Mouse (Mus musculus): ENCODE data around the gene Nat10. TPM values are rescaled to one million over a fixed set of nuclear protein-coding genes. Genes with fewer than 3 reads are reported as not detected.

Nat10 gene
- polyA plus RNA-seq, 1 experiment, result 35.5 TPM

GRCm38 (mm10) chr2:103713831-103714230, 47.2 kb downstream of the Nat10 start:
- H3K4me3 ChIP-seq (ENCODE audit: extremely low read depth, insufficient read depth, insufficient read length), result no peak overlapping the region
- H3K27ac ChIP-seq (ENCODE audit: insufficient read depth, low read length), result no peak overlapping the region
- H3K4me1 ChIP-seq (ENCODE audit: control insufficient read depth, insufficient read depth, insufficient read length), result no peaks in the 10 kb centered on the region
- 94% methylated on average over 7 of the region's 7 CpGs for WGBS
- H3K27me3 ChIP-seq (ENCODE audit: control insufficient read depth, insufficient read depth, low read length), result no peaks in the 10 kb centered on the region
- TF ChIP-seq POLR2A (IDR thresholded peaks at IDR 0.05; ENCODE audit: low read depth, low read length), result no peak
- no peak for TF ChIP-seq CTCF (IDR thresholded peaks at IDR 0.05; ENCODE audit: extremely low read depth, insufficient read depth, insufficient read length, insufficient replicate concordance)
- no peak for DNase-seq (ENCODE audit: low read depth in 1 of 2, low spot score in 2 of 2)
- peaks cover 8% of the 10 kb centered on the region; the same call in 1 of the 2 replicates for H3K36me3 ChIP-seq (ENCODE audit: control insufficient read depth, insufficient read depth, low read length)

GRCm38 (mm10) chr2:103710849-103711248, 50.2 kb downstream of the Nat10 start:
- no peak for DNase-seq (ENCODE audit: low read depth in 1 of 2, low spot score in 2 of 2)
- no peak overlapping the region for H3K27ac ChIP-seq (ENCODE audit: insufficient read depth, low read length)
- WGBS, result 92% methylated on average over 7 of the region's 7 CpGs

GRCm38 (mm10) chr2:103707056-103707776, 53.9 kb downstream of the Nat10 start:
- no peaks in the 10 kb centered on the region for H3K4me1 ChIP-seq (ENCODE audit: control insufficient read depth, insufficient read depth, insufficient read length)
- DNase-seq (ENCODE audit: low read depth in 1 of 2, low spot score in 2 of 2), result no peak
- TF ChIP-seq POLR2A (IDR thresholded peaks at IDR 0.05; ENCODE audit: low read depth, low read length) (no peak), CTCF (IDR thresholded peaks at IDR 0.05; ENCODE audit: extremely low read depth, insufficient read depth, insufficient read length, insufficient replicate concordance) (no peak)
- H3K36me3 ChIP-seq (ENCODE audit: control insufficient read depth, insufficient read depth, low read length), result peaks cover 8% of the 10 kb centered on the region; the same call in 1 of the 2 replicates
- WGBS, result 54% methylated on average over 6 of the region's 6 CpGs
- no peak overlapping the region for H3K27ac ChIP-seq (ENCODE audit: insufficient read depth, low read length)
- H3K27me3 ChIP-seq (ENCODE audit: control insufficient read depth, insufficient read depth, low read length), result no peaks in the 10 kb centered on the region
- H3K4me3 ChIP-seq (ENCODE audit: extremely low read depth, insufficient read depth, insufficient read length), result no peak overlapping the region

More at GRCm38 (mm10) chr2:103710849-103711248, 50.2 kb downstream of the Nat10 start:
- Histone ChIP-seq H3K4me3 (ENCODE audit: extremely low read depth, insufficient read depth, insufficient read length) (no peak overlapping the region), H3K36me3 (ENCODE audit: control insufficient read depth, insufficient read depth, low read length) (peaks cover 8% of the 10 kb centered on the region; the same call in 1 of the 2 replicates), H3K27me3 (ENCODE audit: control insufficient read depth, insufficient read depth, low read length) (no peaks in the 10 kb centered on the region), H3K4me1 (ENCODE audit: control insufficient read depth, insufficient read depth, insufficient read length) (no peaks in the 10 kb centered on the region)
- TF ChIP-seq POLR2A (IDR thresholded peaks at IDR 0.05; ENCODE audit: low read depth, low read length) (no peak), CTCF (IDR thresholded peaks at IDR 0.05; ENCODE audit: extremely low read depth, insufficient read depth, insufficient read length, insufficient replicate concordance) (no peak)

GRCm38 (mm10) chr2:103706226-103706625, 54.8 kb downstream of the Nat10 start:
- Histone ChIP-seq H3K4me3 (ENCODE audit: extremely low read depth, insufficient read depth, insufficient read length) (no peak overlapping the region), H3K36me3 (ENCODE audit: control insufficient read depth, insufficient read depth, low read length) (peaks cover 8% of the 10 kb centered on the region; the same call in 1 of the 2 replicates), H3K27me3 (ENCODE audit: control insufficient read depth, insufficient read depth, low read length) (no peaks in the 10 kb centered on the region), H3K27ac (ENCODE audit: insufficient read depth, low read length) (no peak overlapping the region), H3K4me1 (ENCODE audit: control insufficient read depth, insufficient read depth, insufficient read length) (no peaks in the 10 kb centered on the region)
- no peak for DNase-seq (ENCODE audit: low read depth in 1 of 2, low spot score in 2 of 2)
- TF ChIP-seq POLR2A (IDR thresholded peaks at IDR 0.05; ENCODE audit: low read depth, low read length) (no peak), CTCF (IDR thresholded peaks at IDR 0.05; ENCODE audit: extremely low read depth, insufficient read depth, insufficient read length, insufficient replicate concordance) (no peak)
- WGBS, result 45% methylated on average over 11 of the region's 11 CpGs

GRCm38 (mm10) chr2:103705826-103706225, 55.2 kb downstream of the Nat10 start:
- TF ChIP-seq POLR2A (IDR thresholded peaks at IDR 0.05; ENCODE audit: low read depth, low read length) (no peak), CTCF (IDR thresholded peaks at IDR 0.05; ENCODE audit: extremely low read depth, insufficient read depth, insufficient read length, insufficient replicate concordance) (no peak)
- no peaks in the 10 kb centered on the region for H3K4me1 ChIP-seq (ENCODE audit: control insufficient read depth, insufficient read depth, insufficient read length)
- no peak for DNase-seq (ENCODE audit: low read depth in 1 of 2, low spot score in 2 of 2)
- H3K4me3 ChIP-seq (ENCODE audit: extremely low read depth, insufficient read depth, insufficient read length), result no peak overlapping the region
- 82% methylated on average over 4 of the region's 4 CpGs for WGBS
- H3K27me3 ChIP-seq (ENCODE audit: control insufficient read depth, insufficient read depth, low read length), result no peaks in the 10 kb centered on the region
- H3K36me3 ChIP-seq (ENCODE audit: control insufficient read depth, insufficient read depth, low read length), result peaks cover 8% of the 10 kb centered on the region; the same call in 1 of the 2 replicates
- H3K27ac ChIP-seq (ENCODE audit: insufficient read depth, low read length), result no peak overlapping the region

- Histone ChIP-seq H3K27me3 (ENCODE audit: control insufficient read depth, insufficient read depth, low read length) (no peaks in the 10 kb centered on the region), H3K36me3 (ENCODE audit: control insufficient read depth, insufficient read depth, low read length) (peaks cover 6% of the 10 kb centered on the region; the same call in 1 of the 2 replicates), H3K4me1 (ENCODE audit: control insufficient read depth, insufficient read depth, insufficient read length) (no peaks in the 10 kb centered on the region), H3K27ac (ENCODE audit: insufficient read depth, low read length) (0 out of 2 replicates have a peak overlapping the region, but pooled peaks have one; percentile 47), H3K4me3 (ENCODE audit: extremely low read depth, insufficient read depth, insufficient read length) (no peak overlapping the region)
- WGBS, result 74% methylated on average over 4 of the region's 4 CpGs
- TF ChIP-seq POLR2A (IDR thresholded peaks at IDR 0.05; ENCODE audit: low read depth, low read length) (no peak), CTCF (IDR thresholded peaks at IDR 0.05; ENCODE audit: extremely low read depth, insufficient read depth, insufficient read length, insufficient replicate concordance) (no peak)
- no peak for DNase-seq (ENCODE audit: low read depth in 1 of 2, low spot score in 2 of 2)
Measured at GRCm38 (mm10) chr2:103703865-103704264, 57.2 kb downstream of the Nat10 start.

GRCm38 (mm10) chr2:103703336-103703735, 57.7 kb downstream of the Nat10 start:
- H3K36me3 ChIP-seq (ENCODE audit: control insufficient read depth, insufficient read depth, low read length), result peaks cover 6% of the 10 kb centered on the region; the same call in 1 of the 2 replicates
- WGBS, result 36% methylated on average over 10 of the region's 10 CpGs
- H3K27ac ChIP-seq (ENCODE audit: insufficient read depth, low read length), result peak overlapping the region; percentile 47
- H3K4me1 ChIP-seq (ENCODE audit: control insufficient read depth, insufficient read depth, insufficient read length), result no peaks in the 10 kb centered on the region
- DNase-seq (ENCODE audit: low read depth in 1 of 2, low spot score in 2 of 2), result no peak
- no peak overlapping the region for H3K4me3 ChIP-seq (ENCODE audit: extremely low read depth, insufficient read depth, insufficient read length)
- no peaks in the 10 kb centered on the region for H3K27me3 ChIP-seq (ENCODE audit: control insufficient read depth, insufficient read depth, low read length)
- TF ChIP-seq CTCF (IDR thresholded peaks at IDR 0.05; ENCODE audit: extremely low read depth, insufficient read depth, insufficient read length, insufficient replicate concordance) (no peak), POLR2A (IDR thresholded peaks at IDR 0.05; ENCODE audit: low read depth, low read length) (no peak)

Data from spleen, adult 2 months (tissue).